Comparison of ENCODE assay signal across 32 mouse cellular contexts in genomic region chrX:146109907-146110306, GRCm38 (mm10).
"Had no signal": no experiment of that assay in that cellular context is flagged by ENCODE, and none has a peak within 500 bp of the region (broad histone marks: within the 10 kb centered on the region; RNA-seq: fewer than 3 reads in every experiment).

No protein-coding gene starts in this region.

- H3K9ac ChIP-seq: limb, embryonic 12.5 days; limb, embryonic 13.5 days; limb, embryonic 15.5 days; liver, embryonic 12.5 days; liver, embryonic 13.5 days; liver, embryonic 14.5 days; liver, embryonic 15.5 days; liver, postnatal 0 days; lung, embryonic 14.5 days; lung, embryonic 15.5 days; midbrain, embryonic 12.5 days; midbrain, embryonic 13.5 days; midbrain, embryonic 15.5 days had no signal

- DNase-seq: left cerebral cortex, postnatal 4 days; liver; liver, embryonic 13.5 days; liver, postnatal 0 days; lung, adult 18-20 months; lung, adult 2 months; lung, embryonic 14.5 days; lung, postnatal 10 days; lung, postnatal 14 days; lung, postnatal 36 days; lung, postnatal 4 days; midbrain, embryonic 14.5 days had no signal

- H3K4me2 ChIP-seq: limb, embryonic 12.5 days; limb, embryonic 13.5 days; limb, embryonic 15.5 days; liver, embryonic 11.5 days; liver, embryonic 12.5 days; liver, embryonic 13.5 days; liver, embryonic 15.5 days; lung, embryonic 14.5 days; lung, embryonic 15.5 days; midbrain, embryonic 11.5 days; midbrain, embryonic 12.5 days; midbrain, embryonic 13.5 days; midbrain, embryonic 15.5 days had no signal

- H3K36me3 ChIP-seq: limb, embryonic 10.5 days; limb, embryonic 12.5 days; limb, embryonic 13.5 days; limb, embryonic 15.5 days; liver, embryonic 12.5 days; liver, embryonic 13.5 days; liver, embryonic 15.5 days; lung, embryonic 15.5 days; midbrain, embryonic 10.5 days; midbrain, embryonic 12.5 days; midbrain, embryonic 13.5 days; midbrain, embryonic 15.5 days had no signal

- H3K9me3 ChIP-seq: limb, embryonic 10.5 days; limb, embryonic 12.5 days; limb, embryonic 13.5 days; limb, embryonic 15.5 days; liver, embryonic 12.5 days; liver, embryonic 13.5 days; liver, embryonic 15.5 days; lung, embryonic 15.5 days; megakaryocyte, embryonic 14.5 days; midbrain, embryonic 10.5 days; midbrain, embryonic 12.5 days; midbrain, embryonic 13.5 days; midbrain, embryonic 15.5 days had no signal

- H3K27ac ChIP-seq: left cerebral cortex, adult 2 months; limb, embryonic 10.5 days; limb, embryonic 12.5 days; limb, embryonic 13.5 days; limb, embryonic 15.5 days; liver, embryonic 12.5 days; liver, embryonic 13.5 days; liver, embryonic 14.5 days; liver, embryonic 15.5 days; lung, embryonic 15.5 days; macrophage; midbrain, embryonic 10.5 days; midbrain, embryonic 12.5 days; midbrain, embryonic 13.5 days; midbrain, embryonic 15.5 days had no signal

- H3K27me3 ChIP-seq: limb, embryonic 12.5 days; limb, embryonic 13.5 days; limb, embryonic 15.5 days; liver, embryonic 12.5 days; liver, embryonic 13.5 days; liver, embryonic 15.5 days; lung, embryonic 15.5 days; megakaryocyte, embryonic 14.5 days; midbrain, embryonic 12.5 days; midbrain, embryonic 13.5 days; midbrain, embryonic 15.5 days had no signal

- H3K4me3 ChIP-seq: left cerebral cortex, adult 2 months; limb, embryonic 10.5 days; limb, embryonic 12.5 days; limb, embryonic 13.5 days; limb, embryonic 15.5 days; liver, embryonic 12.5 days; liver, embryonic 13.5 days; liver, embryonic 15.5 days; lung, embryonic 15.5 days; megakaryocyte, embryonic 14.5 days; midbrain, embryonic 10.5 days; midbrain, embryonic 12.5 days; midbrain, embryonic 13.5 days; midbrain, embryonic 15.5 days; myocyte had no signal

- ATAC-seq: lung, postnatal 0 days; midbrain, embryonic 13.5 days; midbrain, embryonic 15.5 days; midbrain, embryonic 16.5 days had no signal

- H3K4me1 ChIP-seq: limb, embryonic 10.5 days; limb, embryonic 12.5 days; limb, embryonic 13.5 days; limb, embryonic 15.5 days; liver, embryonic 12.5 days; liver, embryonic 13.5 days; liver, embryonic 15.5 days; lung, embryonic 15.5 days; megakaryocyte, embryonic 14.5 days; midbrain, embryonic 10.5 days; midbrain, embryonic 12.5 days; midbrain, embryonic 13.5 days; midbrain, embryonic 15.5 days had no signal
